Mouse (Mus musculus): ENCODE data around the gene Kif20b. TPM values are rescaled to one million over a fixed set of nuclear protein-coding genes. Genes with fewer than 3 reads are reported as not detected.
A peak's percentile ranks its signal among the peaks of the same experiment; 100 is the strongest.

The Kif20b gene
- total RNA-seq, 1 experiment from 2014 or later: 18.4 TPM

GRCm38 (mm10) chr19:34905424-34905823 lies 16.7 kb upstream of the Kif20b start:
- peak; percentile 56; the same call in 1 of the 2 replicates for ATAC-seq (ENCODE audit: extremely low read depth, insufficient number of reproducible peaks, low FRiP score, poor library complexity, severe bottlenecking)

GRCm38 (mm10) chr19:34906772-34907171 lies 15.4 kb upstream of the Kif20b start:
- ATAC-seq (ENCODE audit: extremely low read depth, insufficient number of reproducible peaks, low FRiP score, poor library complexity, severe bottlenecking): no peak

GRCm38 (mm10) chr19:34912366-34912765 lies 9.8 kb upstream of the Kif20b start:
- no peak for ATAC-seq (ENCODE audit: extremely low read depth, insufficient number of reproducible peaks, low FRiP score, poor library complexity, severe bottlenecking)

GRCm38 (mm10) chr19:34920066-34920465 lies 2.1 kb upstream of the Kif20b start:
- ATAC-seq (ENCODE audit: extremely low read depth, insufficient number of reproducible peaks, low FRiP score, poor library complexity, severe bottlenecking): no peak

GRCm38 (mm10) chr19:34920531-34920930 lies 1.6 kb upstream of the Kif20b start:
- no peak for ATAC-seq (ENCODE audit: extremely low read depth, insufficient number of reproducible peaks, low FRiP score, poor library complexity, severe bottlenecking)

- ATAC-seq (ENCODE audit: extremely low read depth, insufficient number of reproducible peaks, low FRiP score, poor library complexity, severe bottlenecking): no peak
Observed at GRCm38 (mm10) chr19:34921253-34921651, 909 bp upstream of the Kif20b start.

GRCm38 (mm10) chr19:34922603-34922963 lies 422 bp downstream of the Kif20b start:
- ATAC-seq (ENCODE audit: extremely low read depth, insufficient number of reproducible peaks, low FRiP score, poor library complexity, severe bottlenecking): no peak

GRCm38 (mm10) chr19:34947206-34947605 lies 25.0 kb downstream of the Kif20b start:
- no peak for ATAC-seq (ENCODE audit: extremely low read depth, insufficient number of reproducible peaks, low FRiP score, poor library complexity, severe bottlenecking)

GRCm38 (mm10) chr19:34953842-34954541 lies 31.8 kb downstream of the Kif20b start:
- no peak for ATAC-seq (ENCODE audit: extremely low read depth, insufficient number of reproducible peaks, low FRiP score, poor library complexity, severe bottlenecking)

- ATAC-seq (ENCODE audit: extremely low read depth, insufficient number of reproducible peaks, low FRiP score, poor library complexity, severe bottlenecking): no peak
Observed at GRCm38 (mm10) chr19:34959369-34959768, 37.2 kb downstream of the Kif20b start.

- no peak for ATAC-seq (ENCODE audit: extremely low read depth, insufficient number of reproducible peaks, low FRiP score, poor library complexity, severe bottlenecking)
Observed at GRCm38 (mm10) chr19:34984742-34985141, 62.6 kb downstream of the Kif20b start.

GRCm38 (mm10) chr19:34990443-34990842 lies 68.3 kb downstream of the Kif20b start:
- ATAC-seq (ENCODE audit: extremely low read depth, insufficient number of reproducible peaks, low FRiP score, poor library complexity, severe bottlenecking): no peak

GRCm38 (mm10) chr19:34992969-34993527 lies 70.9 kb downstream of the Kif20b start:
- ATAC-seq (ENCODE audit: extremely low read depth, insufficient number of reproducible peaks, low FRiP score, poor library complexity, severe bottlenecking): no peak

- no peak for ATAC-seq (ENCODE audit: extremely low read depth, insufficient number of reproducible peaks, low FRiP score, poor library complexity, severe bottlenecking)
Observed at GRCm38 (mm10) chr19:35015058-35015457, 92.9 kb downstream of the Kif20b start.

GRCm38 (mm10) chr19:35017474-35018208 lies 95.5 kb downstream of the Kif20b start:
- ATAC-seq (ENCODE audit: extremely low read depth, insufficient number of reproducible peaks, low FRiP score, poor library complexity, severe bottlenecking): no peak

- ATAC-seq (ENCODE audit: extremely low read depth, insufficient number of reproducible peaks, low FRiP score, poor library complexity, severe bottlenecking): no peak
Observed at GRCm38 (mm10) chr19:35018209-35018581, 96.0 kb downstream of the Kif20b start.
